Mouse (Mus musculus) gonadal fat pad, adult 2 months (tissue): ENCODE measurements at regions not wholly inside any gene's neighbourhood (a gene's known extent, or its start where the extent isn't known, plus 50 kb on each side); places are given as distances from the start of the nearest gene placed in this dataset.
"Not testable (repeated sequence)": the region's sequence is repeated elsewhere in the genome, so short reads cannot be mapped to it uniquely, and the experiment has no call there.

ENCODE experiments used
- DNase-seq: peaks from one replicate; pipeline ENCODE4 v3.0.0-alpha.2; 2012; ENCODE audit warnings: low read depth

GRCm38 (mm10) chr16:73652976-73653690 is 758.5 kb downstream of the Robo2 start:
- peak; percentile 9 for DNase-seq

GRCm38 (mm10) chr16:73647201-73647782 is 764.3 kb downstream of the Robo2 start:
- DNase-seq = no peak

- DNase-seq = no peak
These were observed 798.6 kb downstream of the Robo2 start for GRCm38 (mm10) chr16:73613017-73613416.

GRCm38 (mm10) chr16:73591421-73591820 is 820.2 kb downstream of the Robo2 start:
- no peak for DNase-seq

GRCm38 (mm10) chr16:73561216-73561615 is 850.4 kb downstream of the Robo2 start:
- peak; percentile 77 for DNase-seq

GRCm38 (mm10) chr16:73556940-73557339 is 854.7 kb downstream of the Robo2 start:
- DNase-seq = no peak

GRCm38 (mm10) chr16:73543651-73544050 is 868.0 kb downstream of the Robo2 start:
- peak; percentile 93 for DNase-seq

- DNase-seq = no peak
These were observed 873.6 kb downstream of the Robo2 start for GRCm38 (mm10) chr16:73538040-73538439.

- no peak for DNase-seq
These were observed 874.1 kb downstream of the Robo2 start for GRCm38 (mm10) chr16:73537541-73537940.

GRCm38 (mm10) chr16:73530191-73530590 is 881.4 kb downstream of the Robo2 start:
- no peak for DNase-seq

- not testable (repeated sequence) for DNase-seq
These were observed 888.7 kb downstream of the Robo2 start for GRCm38 (mm10) chr16:73522931-73523330.

GRCm38 (mm10) chr16:73504759-73505158 is 906.9 kb downstream of the Robo2 start:
- no peak for DNase-seq

- no peak for DNase-seq
These were observed 912.9 kb downstream of the Robo2 start for GRCm38 (mm10) chr16:73498636-73499208.

- DNase-seq = no peak
These were observed 928.3 kb downstream of the Robo2 start for GRCm38 (mm10) chr16:73483214-73483856.

- no peak for DNase-seq
These were observed 929.4 kb downstream of the Robo2 start for GRCm38 (mm10) chr16:73482176-73482575.

GRCm38 (mm10) chr16:73473502-73473901 is 938.1 kb downstream of the Robo2 start:
- no peak for DNase-seq

- no peak for DNase-seq
These were observed 940.1 kb downstream of the Robo2 start for GRCm38 (mm10) chr16:73471547-73471946.

- DNase-seq = no peak
These were observed 941.1 kb downstream of the Robo2 start for GRCm38 (mm10) chr16:73470535-73470934.

GRCm38 (mm10) chr16:73466296-73466695 is 945.3 kb downstream of the Robo2 start:
- no peak for DNase-seq

GRCm38 (mm10) chr16:73462516-73462915 is 949.1 kb downstream of the Robo2 start:
- no peak for DNase-seq

- no peak for DNase-seq
These were observed 960.9 kb downstream of the Robo2 start for GRCm38 (mm10) chr16:73450634-73451245.

GRCm38 (mm10) chr16:73449836-73450235 is 961.8 kb downstream of the Robo2 start:
- DNase-seq = no peak
